Mouse (Mus musculus) CH12.LX (cell line): ENCODE data around the gene Gm49416.

Experiments used
- CHD2 ChIP-seq: IDR thresholded peaks from 2 replicates; pipeline ENCODE4 v1.6.1; 2011; ENCODE audit warnings: low read length, improper control_type of control experiment
- CTCF ChIP-seq, 2 experiments: IDR thresholded peaks in 1 of 2; conservative IDR thresholded peaks in 1 of 2; 2 replicates each; pipeline ENCODE4 v1.5.1; 2011 to 2012; ENCODE audit warnings: low read depth in 2 of 2, low read length in 2 of 2, improper control_type of control experiment in 1 of 2, inconsistent platforms in 1 of 2, mild to moderate bottlenecking in 1 of 2, moderate library complexity in 1 of 2
- JUN ChIP-seq: IDR thresholded peaks from 2 replicates; pipeline ENCODE4 v1.6.1; 2011; ENCODE audit warnings: low read depth, mild to moderate bottlenecking, low read length, improper control_type of control experiment, moderate library complexity; ENCODE audit not compliant: insufficient read depth
- POLR2A ChIP-seq: IDR thresholded peaks from 2 replicates; pipeline ENCODE4 v1.6.1; 2011; ENCODE audit warnings: low read depth, mild to moderate bottlenecking, improper control_type of control experiment, low read length

DNA sequence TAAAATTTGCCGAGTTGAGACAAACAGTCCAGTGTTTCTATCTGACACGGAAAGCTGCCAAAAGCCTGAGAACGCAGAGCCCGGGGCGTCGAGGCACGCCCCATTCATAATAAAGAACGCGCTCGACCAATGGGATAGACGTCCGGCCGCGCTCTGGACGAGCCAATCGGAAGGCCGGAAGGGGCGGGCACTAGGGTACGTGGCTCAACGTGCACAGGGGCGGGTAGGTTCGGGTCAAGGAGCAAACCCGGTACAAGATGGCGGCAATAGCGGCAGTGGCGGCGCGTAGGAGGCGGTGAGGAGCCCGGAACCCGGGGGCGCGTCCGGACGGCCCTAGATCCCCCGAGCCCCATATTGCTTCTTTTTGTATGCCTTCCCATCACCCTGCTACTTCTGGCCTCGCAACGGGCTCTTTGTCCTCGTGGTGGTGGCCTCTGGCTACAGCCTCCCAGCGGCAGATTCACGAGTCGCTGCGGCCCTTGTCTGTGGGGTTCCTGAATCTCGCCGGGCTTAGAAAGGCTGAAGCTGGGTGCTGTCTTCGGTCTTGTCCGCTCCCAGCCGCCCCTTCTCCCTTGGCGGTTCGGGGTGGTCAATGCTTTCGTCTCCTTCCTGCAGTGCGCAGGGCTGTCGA lies 9.3 kb downstream of the Gm49416 start, which contains the start of gene Ganab:
- TF ChIP-seq CTCF (conservative IDR thresholded peaks at IDR 0.05 in 1 of 2, IDR thresholded peaks at IDR 0.05 in 1 of 2; ENCODE audit: low read depth in 2 of 2, low read length in 2 of 2) (no peak), JUN (no peak), POLR2A (peak; percentile 88), CHD2 (peak; percentile 60)
